Mouse (Mus musculus): Measurements from ENCODE around the gene Lgi4. TPM values are rescaled to one million over a fixed set of nuclear protein-coding genes. Genes with fewer than 3 reads are reported as not detected.

Gene Lgi4
- polyA plus RNA-seq, 1 experiment from 2014 or later = 0.20 TPM

- peak; percentile 61 for DNase-seq (ENCODE audit: low spot score)
- Histone ChIP-seq H3K4me2 (replicated peaks; ENCODE audit: low read depth, low read length) (no peak overlapping the region), H3K4me1 (ENCODE audit: insufficient read depth, low read depth, low read length) (no peaks in the 10 kb centered on the region), H3K27me3 (replicated peaks; ENCODE audit: insufficient read depth, low read length) (no peaks in the 10 kb centered on the region), H3K9ac (replicated peaks; ENCODE audit: low read depth) (no peak overlapping the region), H3K4me3 (ENCODE audit: low read depth, low read length) (no peak overlapping the region), H3K27ac (ENCODE audit: low read length) (no peak overlapping the region), H3K36me3 (ENCODE audit: insufficient read depth, low read length) (no peaks in the 10 kb centered on the region), H3K9me3 (ENCODE audit: low read length) (no peaks in the 10 kb centered on the region)
- TF ChIP-seq EP300 (IDR thresholded peaks at IDR 0.05) (no peak), CTCF (IDR thresholded peaks at IDR 0.05) (no peak)
- peak; percentile 45 for ATAC-seq
- 47% methylated on average over 9 of the region's 9 CpGs for WGBS
These were observed 25.6 kb upstream of the Lgi4 start for GRCm38 (mm10) chr7:31033409-31034165.

GRCm38 (mm10) chr7:31034789-31035188, 24.4 kb upstream of the Lgi4 start:
- Histone ChIP-seq H3K36me3 (ENCODE audit: insufficient read depth, low read length) (no peaks in the 10 kb centered on the region), H3K27me3 (replicated peaks; ENCODE audit: insufficient read depth, low read length) (no peaks in the 10 kb centered on the region), H3K9ac (replicated peaks; ENCODE audit: low read depth) (no peak overlapping the region), H3K27ac (ENCODE audit: low read length) (no peak overlapping the region), H3K4me3 (ENCODE audit: low read depth, low read length) (no peak overlapping the region), H3K9me3 (ENCODE audit: low read length) (no peaks in the 10 kb centered on the region), H3K4me2 (replicated peaks; ENCODE audit: low read depth, low read length) (no peak overlapping the region), H3K4me1 (ENCODE audit: insufficient read depth, low read depth, low read length) (no peaks in the 10 kb centered on the region)
- DNase-seq (ENCODE audit: low spot score) = peak; percentile 35
- TF ChIP-seq EP300 (IDR thresholded peaks at IDR 0.05) = no peak
- TF ChIP-seq CTCF (IDR thresholded peaks at IDR 0.05) = peak; percentile 60
- 66% methylated on average over 11 of the region's 11 CpGs for WGBS
- no peak for ATAC-seq

GRCm38 (mm10) chr7:31035291-31035690, 23.9 kb upstream of the Lgi4 start:
- no peaks in the 10 kb centered on the region for H3K4me1 ChIP-seq (ENCODE audit: insufficient read depth, low read depth, low read length)
- no peak for TF ChIP-seq EP300 (IDR thresholded peaks at IDR 0.05)
- TF ChIP-seq CTCF (IDR thresholded peaks at IDR 0.05) = no peak
- H3K27ac ChIP-seq (ENCODE audit: low read length) = no peak overlapping the region
- no peak for ATAC-seq
- no peak overlapping the region for H3K4me3 ChIP-seq (ENCODE audit: low read depth, low read length)
- no peak overlapping the region for H3K4me2 ChIP-seq (replicated peaks; ENCODE audit: low read depth, low read length)
- no peaks in the 10 kb centered on the region for H3K9me3 ChIP-seq (ENCODE audit: low read length)
- no peak overlapping the region for H3K9ac ChIP-seq (replicated peaks; ENCODE audit: low read depth)
- no peaks in the 10 kb centered on the region for H3K27me3 ChIP-seq (replicated peaks; ENCODE audit: insufficient read depth, low read length)
- DNase-seq (ENCODE audit: low spot score) = no peak
- no peaks in the 10 kb centered on the region for H3K36me3 ChIP-seq (ENCODE audit: insufficient read depth, low read length)
- WGBS = 68% methylated on average over 11 of the region's 11 CpGs

GRCm38 (mm10) chr7:31036917-31037316, 22.2 kb upstream of the Lgi4 start:
- Histone ChIP-seq H3K4me2 (replicated peaks; ENCODE audit: low read depth, low read length) (no peak overlapping the region), H3K9ac (replicated peaks; ENCODE audit: low read depth) (no peak overlapping the region), H3K4me3 (ENCODE audit: low read depth, low read length) (no peak overlapping the region), H3K9me3 (ENCODE audit: low read length) (no peaks in the 10 kb centered on the region), H3K27ac (ENCODE audit: low read length) (no peak overlapping the region), H3K4me1 (ENCODE audit: insufficient read depth, low read depth, low read length) (no peaks in the 10 kb centered on the region), H3K27me3 (replicated peaks; ENCODE audit: insufficient read depth, low read length) (no peaks in the 10 kb centered on the region), H3K36me3 (ENCODE audit: insufficient read depth, low read length) (no peaks in the 10 kb centered on the region)
- ATAC-seq (no peak), DNase-seq (ENCODE audit: low spot score) (no peak)
- WGBS = 71% methylated on average over 7 of the region's 7 CpGs
- TF ChIP-seq EP300 (IDR thresholded peaks at IDR 0.05) = no peak
- no peak for TF ChIP-seq CTCF (IDR thresholded peaks at IDR 0.05)

- Histone ChIP-seq H3K9me3 (ENCODE audit: low read length) (no peaks in the 10 kb centered on the region), H3K4me2 (replicated peaks; ENCODE audit: low read depth, low read length) (no peak overlapping the region), H3K36me3 (ENCODE audit: insufficient read depth, low read length) (no peaks in the 10 kb centered on the region), H3K4me1 (ENCODE audit: insufficient read depth, low read depth, low read length) (no peaks in the 10 kb centered on the region), H3K27ac (ENCODE audit: low read length) (no peak overlapping the region), H3K27me3 (replicated peaks; ENCODE audit: insufficient read depth, low read length) (no peaks in the 10 kb centered on the region), H3K9ac (replicated peaks; ENCODE audit: low read depth) (no peak overlapping the region), H3K4me3 (ENCODE audit: low read depth, low read length) (no peak overlapping the region)
- DNase-seq (ENCODE audit: low spot score) (no peak), ATAC-seq (no peak)
- TF ChIP-seq CTCF (IDR thresholded peaks at IDR 0.05) (no peak), EP300 (IDR thresholded peaks at IDR 0.05) (no peak)
- 55% methylated on average over 2 of the region's 2 CpGs for WGBS
These were observed 21.5 kb upstream of the Lgi4 start for GRCm38 (mm10) chr7:31037675-31038074.

- TF ChIP-seq CTCF (IDR thresholded peaks at IDR 0.05) = no peak
- no peak for TF ChIP-seq EP300 (IDR thresholded peaks at IDR 0.05)
- no peak for ATAC-seq
- no peaks in the 10 kb centered on the region for H3K9me3 ChIP-seq (ENCODE audit: low read length)
- no peak overlapping the region for H3K27ac ChIP-seq (ENCODE audit: low read length)
- H3K4me2 ChIP-seq (replicated peaks; ENCODE audit: low read depth, low read length) = no peak overlapping the region
- DNase-seq (ENCODE audit: low spot score) = no peak
- no peak overlapping the region for H3K9ac ChIP-seq (replicated peaks; ENCODE audit: low read depth)
- H3K4me1 ChIP-seq (ENCODE audit: insufficient read depth, low read depth, low read length) = no peaks in the 10 kb centered on the region
- no peaks in the 10 kb centered on the region for H3K27me3 ChIP-seq (replicated peaks; ENCODE audit: insufficient read depth, low read length)
- H3K36me3 ChIP-seq (ENCODE audit: insufficient read depth, low read length) = no peaks in the 10 kb centered on the region
- WGBS = 78% methylated on average over 4 of the region's 4 CpGs
- H3K4me3 ChIP-seq (ENCODE audit: low read depth, low read length) = no peak overlapping the region
These were observed 20.1 kb upstream of the Lgi4 start for GRCm38 (mm10) chr7:31039011-31039410.
